Mouse (Mus musculus) embryonic fibroblast, embryonic 13.5 days (primary cell): ENCODE results near the gene Sirpa.

Experiments
- CTCF ChIP-seq: IDR thresholded peaks from 2 replicates; pipeline ENCODE4 v1.5.1; 2011; ENCODE audit warnings: mild to moderate bottlenecking, control low read depth, low read length, moderate library complexity, borderline replicate concordance; ENCODE audit not compliant: insufficient read depth
- POLR2A ChIP-seq: IDR thresholded peaks from 2 replicates; pipeline ENCODE4 v1.6.1; 2011; ENCODE audit warnings: low read depth, mild to moderate bottlenecking, control low read depth, low read length, moderate library complexity

- TF ChIP-seq CTCF: no peak
- TF ChIP-seq POLR2A: no peak
These were observed 5.4 kb upstream of the Sirpa start for GRCm38 (mm10) chr2:129587241-129587640.
